Mouse (Mus musculus): ENCODE measurements around the gene Mrpl14. TPM values are rescaled to one million over a fixed set of nuclear protein-coding genes. Genes with fewer than 3 reads are reported as not detected.
A peak's percentile ranks its signal among the peaks of the same experiment; 100 is the strongest.

Mrpl14 gene
- polyA plus RNA-seq, 1 experiment, result 359 TPM

DNA sequence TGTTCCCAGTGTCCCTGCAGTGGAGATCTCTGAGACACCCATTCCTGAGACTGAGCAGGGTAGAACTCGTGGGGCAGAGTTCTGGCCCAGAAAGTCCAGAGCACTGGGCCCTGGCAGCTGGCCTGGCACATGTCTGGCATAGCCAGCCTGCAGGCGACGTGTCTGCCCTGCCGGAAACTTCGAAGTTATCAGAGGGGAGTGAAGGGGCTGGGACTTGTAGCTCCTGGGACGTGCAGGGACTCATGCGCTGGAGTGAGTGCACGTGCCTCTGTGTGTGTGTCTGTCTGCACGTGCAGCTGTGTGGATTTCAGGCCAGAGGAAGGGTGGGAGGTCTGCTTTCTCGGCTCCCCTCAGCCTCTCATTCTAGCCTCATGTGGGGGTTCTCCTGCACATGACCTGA, 43.3 kb downstream of the Mrpl14 start:
- no peak for TF ChIP-seq GATA1 (IDR thresholded peaks at IDR 0.05; ENCODE audit: low read length)

GRCm38 (mm10) chr17:45730696-45731095, 44.6 kb downstream of the Mrpl14 start:
- TF ChIP-seq GATA1 (IDR thresholded peaks at IDR 0.05; ENCODE audit: low read length), result no peak

DNA sequence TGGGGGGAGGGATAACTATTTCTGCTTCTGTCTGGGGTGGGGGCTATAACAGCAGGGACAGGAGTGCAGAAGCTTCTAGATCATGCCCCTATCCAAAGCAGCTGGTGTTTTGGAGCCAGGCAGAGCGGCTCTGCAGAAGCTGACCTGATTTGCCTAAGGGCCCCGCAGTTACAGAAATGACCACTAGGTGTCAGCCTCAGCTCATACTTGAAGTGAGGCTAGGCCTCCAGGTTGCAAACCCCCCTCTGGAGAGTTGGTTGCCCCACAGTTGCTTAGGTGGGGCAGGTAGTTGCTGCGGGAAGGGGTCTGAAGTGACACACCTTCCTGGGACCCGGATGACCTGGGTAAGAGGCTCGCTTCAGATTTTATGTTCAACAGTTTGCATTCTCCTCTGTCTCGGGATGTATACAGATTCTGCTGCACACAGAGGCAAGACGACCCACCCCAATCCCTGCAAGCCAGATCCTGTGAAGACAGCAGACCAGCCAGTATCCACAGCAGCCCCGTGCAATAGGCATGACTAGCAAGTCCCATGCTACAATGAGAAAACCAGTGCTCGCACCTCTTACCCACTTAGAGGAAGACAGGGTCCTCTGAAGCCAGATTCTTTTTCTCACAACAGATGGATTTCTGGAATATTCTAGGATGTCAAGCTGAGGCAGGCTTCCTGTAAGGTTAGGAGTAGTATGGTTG, 45.2 kb downstream of the Mrpl14 start:
- TF ChIP-seq GATA1 (IDR thresholded peaks at IDR 0.05; ENCODE audit: low read length), result no peak

- no peak for TF ChIP-seq GATA1 (IDR thresholded peaks at IDR 0.05; ENCODE audit: low read length)
Observed at GRCm38 (mm10) chr17:45733038-45733734, 47.1 kb downstream of the Mrpl14 start.

DNA sequence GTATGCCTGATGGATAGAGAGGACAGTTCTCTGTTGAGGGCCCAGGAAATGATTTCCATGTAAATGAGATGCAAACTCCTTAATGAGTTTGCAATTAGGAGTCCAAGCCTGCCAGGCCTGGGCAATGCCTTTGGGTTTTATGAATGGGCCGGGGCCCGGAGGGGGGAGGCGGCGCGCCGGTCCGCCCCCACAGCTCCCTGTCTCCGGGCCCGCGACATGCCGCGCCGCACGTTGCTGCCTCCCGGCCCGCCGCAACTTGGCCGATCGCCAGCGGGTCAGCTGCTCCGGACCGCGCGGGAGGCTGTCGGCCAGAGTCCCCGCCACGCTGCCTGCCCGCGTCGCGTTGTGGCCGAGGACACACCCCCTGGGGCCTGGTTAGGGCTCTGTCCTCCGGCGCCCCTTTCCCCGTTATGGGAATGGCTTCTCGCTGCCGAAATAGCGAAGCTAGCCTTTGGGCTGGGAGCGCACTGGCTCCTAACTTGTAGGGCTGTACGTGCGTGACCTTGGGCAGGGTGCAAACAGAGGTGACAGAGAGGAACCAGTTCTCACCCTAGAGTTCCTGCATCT, 47.7 kb downstream of the Mrpl14 start, which contains the start of gene 1600014C23Rik:
TSS of gene 1600014C23Rik (minus strand) at position 110 of the 567 bp plus-strand sequence.
- TF ChIP-seq GATA1 (IDR thresholded peaks at IDR 0.05; ENCODE audit: low read length), result no peak

DNA sequence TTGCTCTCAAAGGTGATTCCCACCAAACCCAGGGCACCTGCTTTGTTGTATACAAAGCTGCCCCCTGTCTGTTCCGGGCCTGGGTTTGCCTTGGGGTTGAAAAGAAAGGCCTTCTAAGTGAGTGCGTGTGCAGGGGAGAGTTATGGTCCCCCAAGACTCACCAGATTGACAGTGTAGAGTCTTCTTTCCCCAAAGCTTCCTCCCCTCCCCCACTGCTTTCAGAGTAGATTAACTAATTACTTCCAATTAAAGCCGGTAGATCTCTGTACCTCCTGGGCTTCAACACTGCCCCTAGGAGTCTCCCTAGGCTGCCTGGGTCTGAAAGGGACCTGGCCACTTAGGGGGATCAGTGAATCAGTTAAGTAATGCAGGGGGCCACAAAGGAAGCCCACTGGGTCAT, 48.2 kb downstream of the Mrpl14 start:
- TF ChIP-seq GATA1 (IDR thresholded peaks at IDR 0.05; ENCODE audit: low read length), result no peak

DNA sequence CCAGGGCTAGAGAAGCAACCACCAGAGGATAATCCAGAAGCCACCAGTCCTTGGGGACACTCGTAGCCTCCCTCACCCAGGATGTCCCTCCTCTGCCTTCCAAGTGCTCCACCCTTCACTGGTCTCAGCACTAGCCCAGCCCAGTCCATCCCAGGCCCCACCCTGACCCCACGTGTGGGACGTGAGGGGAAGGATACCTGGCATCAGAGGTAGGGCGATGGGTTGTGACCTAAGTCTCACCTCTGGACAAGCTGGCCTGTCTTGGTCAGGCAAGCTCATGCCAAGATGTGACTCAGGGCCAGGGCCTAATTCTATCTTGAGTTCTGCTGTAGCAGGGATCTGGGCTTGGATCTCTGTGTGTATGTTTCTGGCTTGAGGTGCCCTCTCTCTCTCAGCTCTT, 48.8 kb downstream of the Mrpl14 start:
- no peak for TF ChIP-seq GATA1 (IDR thresholded peaks at IDR 0.05; ENCODE audit: low read length)

DNA sequence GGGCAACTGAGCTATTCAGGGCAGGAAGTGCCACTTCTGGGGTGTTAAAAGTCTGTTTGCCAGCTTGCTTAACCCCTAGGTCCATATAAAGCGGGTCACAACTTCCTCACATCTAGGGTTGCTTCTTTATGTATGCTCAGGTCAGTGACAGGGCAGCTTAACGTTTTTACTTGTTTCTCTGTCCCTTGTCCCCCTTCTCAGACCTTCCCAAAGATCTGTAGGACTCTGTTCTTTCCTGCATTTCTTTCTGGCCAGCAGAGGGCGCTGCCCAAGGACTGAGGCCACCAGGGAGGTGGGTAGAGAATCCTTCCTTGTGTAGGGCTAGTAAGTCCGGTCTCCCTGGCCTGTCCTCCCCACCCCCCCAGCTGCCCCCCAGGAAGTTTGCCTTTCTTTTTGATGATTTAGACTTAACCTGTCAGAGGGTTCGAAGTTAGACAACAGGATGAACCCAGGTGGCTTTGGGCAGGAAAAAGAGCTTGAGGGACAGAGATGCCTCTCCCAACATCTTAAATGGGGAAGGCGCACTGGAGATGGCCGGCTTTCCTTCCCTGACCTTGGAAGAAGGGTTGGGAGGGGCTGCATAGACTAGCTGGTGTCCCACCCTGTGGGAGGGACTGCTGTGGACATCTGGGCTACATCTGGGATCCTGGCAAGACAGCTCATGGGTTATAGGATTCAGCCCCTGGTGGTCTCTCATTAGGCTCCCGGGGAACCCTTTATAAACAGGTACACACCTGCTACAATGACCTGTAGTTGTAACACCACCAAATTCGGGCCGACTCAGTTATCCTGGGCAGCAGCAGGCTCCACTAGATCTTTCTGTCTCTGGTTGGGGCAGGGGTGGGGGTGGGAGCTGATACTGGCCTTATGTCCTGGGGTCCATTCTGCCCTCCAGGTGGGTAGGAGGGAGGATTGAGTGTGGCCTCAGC, 49.5 kb downstream of the Mrpl14 start:
- TF ChIP-seq GATA1 (IDR thresholded peaks at IDR 0.05; ENCODE audit: low read length), result no peak

GRCm38 (mm10) chr17:45736311-45737077, 50.4 kb downstream of the Mrpl14 start:
- no peak for TF ChIP-seq GATA1 (IDR thresholded peaks at IDR 0.05; ENCODE audit: low read length)

- no peak for TF ChIP-seq GATA1 (IDR thresholded peaks at IDR 0.05; ENCODE audit: low read length)
Observed at GRCm38 (mm10) chr17:45737078-45737601, 51.0 kb downstream of the Mrpl14 start.

DNA sequence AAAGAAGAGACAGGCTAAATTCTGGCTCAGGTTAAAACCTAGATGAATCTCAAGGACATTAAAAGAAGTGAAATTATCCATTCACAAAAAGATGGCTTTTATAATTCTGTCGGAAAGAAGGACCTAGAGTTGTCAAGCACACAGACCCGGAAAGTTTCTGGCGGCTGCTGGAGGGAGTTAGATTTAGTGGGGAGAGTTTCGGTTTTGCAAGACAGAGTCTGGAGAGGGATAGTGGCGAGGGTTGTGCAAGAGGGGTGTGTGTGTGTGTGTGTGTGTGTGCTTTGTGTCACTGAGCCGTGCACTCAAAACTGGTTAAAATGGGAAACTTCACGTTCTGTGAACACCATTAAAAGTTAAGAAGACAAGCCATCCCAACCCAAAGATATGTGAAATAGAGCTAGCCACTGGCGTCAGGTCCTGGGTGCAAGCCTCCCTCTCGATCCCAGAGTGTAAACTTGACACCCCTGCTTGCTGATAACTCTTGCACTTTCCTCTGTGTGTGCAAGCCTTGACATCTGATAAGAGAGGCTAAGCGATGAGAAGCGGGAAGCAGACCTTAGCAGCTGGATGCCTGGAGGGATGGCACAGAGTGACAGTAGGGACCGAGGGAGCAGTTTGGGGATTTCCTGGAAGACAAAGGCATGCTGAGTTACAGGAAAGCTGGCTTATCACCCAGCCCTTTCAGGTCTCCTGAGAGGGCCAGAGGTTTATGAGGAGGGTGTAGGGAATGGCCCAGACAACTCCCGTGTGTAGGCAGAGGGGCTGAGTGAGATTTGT, 56.4 kb downstream of the Mrpl14 start:
- peak; percentile 43 for TF ChIP-seq GATA1 (IDR thresholded peaks at IDR 0.05; ENCODE audit: low read length)

GRCm38 (mm10) chr17:45745629-45746028, 59.5 kb downstream of the Mrpl14 start:
- no peak for TF ChIP-seq GATA1 (IDR thresholded peaks at IDR 0.05; ENCODE audit: low read length)

GRCm38 (mm10) chr17:45746755-45747154, 60.6 kb downstream of the Mrpl14 start:
- TF ChIP-seq GATA1 (IDR thresholded peaks at IDR 0.05; ENCODE audit: low read length), result no peak

DNA sequence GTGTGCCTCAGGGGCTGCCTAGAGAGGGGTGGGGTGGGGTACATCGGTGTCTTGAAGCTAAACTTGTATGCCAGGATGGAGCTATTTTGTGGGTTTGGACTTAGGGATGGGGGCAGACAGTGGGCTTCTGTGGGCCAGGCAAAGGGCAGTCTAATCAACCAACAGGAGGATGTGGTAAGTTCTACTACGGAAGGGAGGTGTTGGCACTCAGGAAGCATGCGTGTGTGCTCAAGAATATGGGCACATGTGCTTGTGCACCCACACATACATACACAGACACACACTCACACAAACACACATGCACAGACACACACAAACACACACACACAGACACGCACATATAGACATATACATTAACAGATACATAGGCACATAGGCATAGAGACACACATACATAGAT, 61.2 kb downstream of the Mrpl14 start:
- no peak for TF ChIP-seq GATA1 (IDR thresholded peaks at IDR 0.05; ENCODE audit: low read length)

Other genes with a start within 250 kb of the Mrpl14 start
- gene Spats1, start 210.9 kb upstream of the Mrpl14 start, polyA plus RNA-seq (2012), result not detected in 2 replicates
- gene Aars2, start 179.5 kb upstream of the Mrpl14 start, polyA plus RNA-seq (2012), result 37.7 and 45.9 TPM in 2 replicates
- gene Tcte1, start 162.9 kb upstream of the Mrpl14 start, polyA plus RNA-seq (2012), result not detected in 2 replicates
- not detected in 2 replicates for gene Tmem151b, start 136.6 kb upstream of the Mrpl14 start, polyA plus RNA-seq (2012)
- 2.7 and 2.9 TPM in 2 replicates for gene Nfkbie, start 130.6 kb upstream of the Mrpl14 start, polyA plus RNA-seq (2012)
- gene Slc35b2, start 122.4 kb upstream of the Mrpl14 start, polyA plus RNA-seq (2012), result 34.0 and 66.2 TPM in 2 replicates
- 319 and 874 TPM in 2 replicates for gene Hsp90ab1, start 113.1 kb upstream of the Mrpl14 start, polyA plus RNA-seq (2012)
- 136 and 228 TPM in 2 replicates for gene Slc29a1, start 86.7 kb upstream of the Mrpl14 start, polyA plus RNA-seq (2012)
- gene Mymx, start 84.2 kb upstream of the Mrpl14 start, polyA plus RNA-seq (2012), result not detected in 2 replicates
- not detected in 2 replicates for gene Capn11, start 27.0 kb upstream of the Mrpl14 start, polyA plus RNA-seq (2012)
- gene Tmem63b, start 583 bp downstream of the Mrpl14 start, polyA plus RNA-seq (2012), result 21.1 and 21.4 TPM in 2 replicates
- gene 1600014C23Rik, start 47.5 kb downstream of the Mrpl14 start, polyA plus RNA-seq (2012), result 0.53 and 1.1 TPM in 2 replicates